ENCODE assay signal across 8 mouse cellular contexts in the genomic region with DNA sequence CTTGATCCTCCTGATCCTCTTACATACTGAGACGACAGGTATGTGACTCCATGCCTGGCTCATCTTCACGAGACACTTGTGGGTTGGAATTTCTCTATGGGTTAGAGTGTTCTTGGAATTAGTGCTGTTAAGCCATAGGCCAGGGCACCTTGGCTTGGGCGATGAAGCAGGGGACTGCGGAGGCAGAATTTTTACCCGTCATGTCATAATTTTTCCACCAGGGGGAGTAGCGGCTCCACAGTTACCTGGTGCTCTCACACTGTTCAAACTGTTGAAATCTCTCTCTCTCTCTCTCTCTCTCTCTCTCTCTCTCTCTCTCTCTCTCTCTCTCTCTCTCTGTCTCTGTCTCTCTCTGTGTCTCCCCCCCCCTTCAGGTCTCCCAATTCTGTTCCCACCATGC. TPM values are rescaled to one million over a fixed set of nuclear protein-coding genes. Genes with fewer than 3 reads are reported as not detected.
DNase-seq lines count a peak whose midpoint lies in the region; ATAC-seq and TF ChIP-seq lines count a peak whose summit lies in the region.

No protein-coding gene starts in this region.

- no peaks in the 10 kb centered on the region for H3K4me1 ChIP-seq in heart, postnatal 0 days (ENCODE audit: control insufficient read depth, insufficient read depth)
- H3K4me1 ChIP-seq in small intestine, adult 2 months (ENCODE audit: control insufficient read depth, insufficient read depth, insufficient read length, low read length) = no peaks in the 10 kb centered on the region

- no peak overlapping the region for H3K27ac ChIP-seq in heart, postnatal 0 days (ENCODE audit: low read depth)
- H3K27ac ChIP-seq in small intestine, adult 2 months (ENCODE audit: insufficient read depth, low read depth, low read length) = no peak overlapping the region

- TF ChIP-seq POLR2A in small intestine, adult 2 months (IDR thresholded peaks at IDR 0.05; ENCODE audit: low read depth, low read length) = no peak

- no peak overlapping the region for H3K4me2 ChIP-seq in heart, postnatal 0 days (ENCODE audit: low read depth, low read length)

- peak; percentile 70 for TF ChIP-seq CTCF in heart, postnatal 0 days (IDR thresholded peaks at IDR 0.05; ENCODE audit: low read depth)
- peak; percentile 66; the same call in 1 of the 2 replicates for TF ChIP-seq CTCF in small intestine, adult 2 months (IDR thresholded peaks at IDR 0.05; ENCODE audit: extremely low read depth, insufficient read length, insufficient replicate concordance, low read depth, low read length)

- peaks cover 3% of the 10 kb centered on the region; the same call in 1 of the 2 replicates for H3K9me3 ChIP-seq in heart, postnatal 0 days (replicated peaks; ENCODE audit: control insufficient read depth, low read length)

- TF ChIP-seq EP300 in heart, postnatal 0 days (IDR thresholded peaks at IDR 0.05; ENCODE audit: low read depth) = no peak

- no peaks in the 10 kb centered on the region for H3K27me3 ChIP-seq in heart, postnatal 0 days (ENCODE audit: control insufficient read depth, insufficient read depth, low read length)
- H3K27me3 ChIP-seq in small intestine, adult 2 months (ENCODE audit: control insufficient read depth, insufficient read depth, low read length) = no peaks in the 10 kb centered on the region

- H3K4me3 ChIP-seq in heart, postnatal 0 days (ENCODE audit: low read depth, low read length) = no peak overlapping the region
- no peak overlapping the region for H3K4me3 ChIP-seq in small intestine, adult 2 months (ENCODE audit: low read depth, low read length)

- no peaks in the 10 kb centered on the region for H3K36me3 ChIP-seq in heart, postnatal 0 days (replicated peaks; ENCODE audit: control insufficient read depth, insufficient read depth, low read length)
- no peaks in the 10 kb centered on the region for H3K36me3 ChIP-seq in small intestine, adult 2 months (ENCODE audit: control insufficient read depth, insufficient read depth, low read length)

- 12% methylated on average over 6 of the region's 6 CpGs for whole genome bisulfite sequencing in heart, postnatal 0 days
- WGBS in small intestine, adult 2 months = 13% methylated on average over 6 of the region's 6 CpGs

- H3K9ac ChIP-seq in heart, postnatal 0 days (replicated peaks; ENCODE audit: low read depth, low read length) = no peak overlapping the region

- DNase-seq in heart, postnatal 0 days (ENCODE audit: low spot score) = peak; percentile 55
- DNase-seq in heart, adult 11 months = no peak
- DNase-seq in T-cell, adult 2 months (ENCODE audit: low spot score) = peak; percentile 2
- DNase-seq in cerebellum, postnatal 4 days (ENCODE audit: low spot score in 2 of 2) = peak; percentile 55 to 77
- DNase-seq in layer of hippocampus, postnatal 36 days = peak; percentile 28 to 56
- DNase-seq in mesoderm, embryonic 11.5 days (ENCODE audit: low read depth, low spot score) = peak; percentile 65

- ATAC-seq in heart, postnatal 0 days (ENCODE audit: insufficient read depth, low read depth) = no peak
- peak; percentile 66 for ATAC-seq in granulocyte monocyte progenitor cell, adult 5-6 weeks (replicated peaks; ENCODE audit: poor library complexity, severe bottlenecking)

RNA-seq across cellular contexts. Expression of a gene that starts 29.9 kb away (rescaled TPM):
- 6.0 and 6.2 TPM in 2 replicates for total RNA-seq in heart, postnatal 0 days (2014; rRNA removed; ENCODE audit: low replicate concordance)
- 10.2 and 11.1 TPM in 2 replicates for polyA plus RNA-seq in heart, postnatal 0 days (2015; fragmentation: Nextera tagmentation; extraction: Ambion mirVana)
- total RNA-seq in granulocyte monocyte progenitor cell, adult 5-6 weeks (2014; fragmentation: Nextera tagmentation) = not detected in 2 replicates
- total RNA-seq in granulocyte monocyte progenitor cell, adult 5-6 weeks (2017) = not detected in 2 replicates
- under 1 TPM; 0.85 to 0.88 TPM for total RNA-seq in layer of hippocampus, postnatal 36 days (2021)
- polyA plus RNA-seq in small intestine, adult 2 months (2012; rRNA removed) = 31.3 and 49.1 TPM in 2 replicates
